ENCODE assay signal across 17 mouse cellular contexts in the genomic region with DNA sequence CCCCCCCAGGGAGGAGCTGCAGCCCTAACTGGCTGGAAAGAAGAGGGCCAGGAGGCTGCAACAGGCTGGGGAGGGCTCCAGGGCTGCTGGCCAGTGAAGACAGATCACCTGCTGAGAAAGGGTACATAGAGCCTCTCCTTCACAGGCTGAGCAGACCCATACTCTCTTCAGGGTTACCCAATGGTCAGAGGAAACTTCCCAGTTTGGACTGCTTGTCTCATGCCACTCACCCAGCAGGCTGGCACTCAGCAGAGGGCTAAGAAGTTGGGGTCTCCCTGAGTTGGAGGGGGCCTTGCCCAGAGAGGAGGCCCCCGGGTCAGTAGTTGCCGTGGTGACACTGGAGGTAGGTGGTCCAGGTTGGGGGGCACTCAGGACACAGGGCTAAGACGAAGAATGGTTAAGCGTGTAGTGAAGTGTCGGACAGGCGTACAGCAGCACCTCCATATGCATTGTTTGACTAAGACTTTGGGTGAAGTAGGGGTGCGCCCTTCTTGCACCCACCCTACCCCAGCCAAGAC. TPM values are rescaled to one million over a fixed set of nuclear protein-coding genes. Genes with fewer than 3 reads are reported as not detected.
DNase-seq lines count a peak whose midpoint lies in the region; ATAC-seq and TF ChIP-seq lines count a peak whose summit lies in the region.
"Had no signal": no experiment of that assay in that cellular context is flagged by ENCODE, and none has a peak within 500 bp of the region (broad histone marks: within the 10 kb centered on the region; RNA-seq: fewer than 3 reads in every experiment).

No protein-coding gene starts in this region.

- H3K36me3 ChIP-seq in forebrain, embryonic 10.5 days (replicated peaks): peaks cover 86% of the 10 kb centered on the region
- peaks cover 82% of the 10 kb centered on the region for H3K36me3 ChIP-seq in forebrain, embryonic 14.5 days (ENCODE audit: control insufficient read depth, insufficient read depth, low read length)
- H3K36me3 ChIP-seq in intestine, embryonic 14.5 days (ENCODE audit: control insufficient read depth, insufficient read depth, low read length): peaks cover 76% of the 10 kb centered on the region
- peaks cover 56% of the 10 kb centered on the region for H3K36me3 ChIP-seq in intestine, embryonic 15.5 days
- peaks cover 70 to 84% of the 10 kb centered on the region in 2 experiments for H3K36me3 ChIP-seq in CH12.LX (replicated peaks in 1 of 2; ENCODE audit: control insufficient read depth in 1 of 2, insufficient read depth in 1 of 2, low read length in 1 of 2)
- H3K36me3 ChIP-seq in embryonic facial prominence, embryonic 13.5 days: peaks cover 83% of the 10 kb centered on the region

- no peaks in the 10 kb centered on the region for H3K9me3 ChIP-seq in forebrain, embryonic 10.5 days
- H3K9me3 ChIP-seq in forebrain, embryonic 14.5 days (replicated peaks; ENCODE audit: control insufficient read depth, low read length): no peaks in the 10 kb centered on the region
- no peaks in the 10 kb centered on the region for H3K9me3 ChIP-seq in intestine, embryonic 14.5 days (ENCODE audit: control insufficient read depth, low read length)
- no peaks in the 10 kb centered on the region for H3K9me3 ChIP-seq in intestine, embryonic 15.5 days
- H3K9me3 ChIP-seq in CH12.LX (replicated peaks; ENCODE audit: low read length): peaks cover 2% of the 10 kb centered on the region
- H3K9me3 ChIP-seq in embryonic facial prominence, embryonic 13.5 days: no peaks in the 10 kb centered on the region
- H3K9me3 ChIP-seq: midbrain, embryonic 15.5 days had no signal

- no peak overlapping the region for H3K27ac ChIP-seq in forebrain, embryonic 10.5 days
- no peak overlapping the region for H3K27ac ChIP-seq in forebrain, embryonic 14.5 days (ENCODE audit: low read depth, low read length)
- H3K27ac ChIP-seq in intestine, embryonic 14.5 days (ENCODE audit: low read depth): 0 out of 2 replicates have a peak overlapping the region, but pooled peaks have one; percentile 16
- H3K27ac ChIP-seq in intestine, embryonic 15.5 days: no peak overlapping the region
- no peak overlapping the region for H3K27ac ChIP-seq in CH12.LX (ENCODE audit: insufficient read depth, low read depth)
- peak overlapping the region; percentile 45; the same call in 1 of the 2 replicates for H3K27ac ChIP-seq in embryonic facial prominence, embryonic 13.5 days
- H3K27ac ChIP-seq: midbrain, embryonic 15.5 days had no signal

- peak overlapping the region; percentile 7; the same call in 1 of the 2 replicates for H3K4me3 ChIP-seq in forebrain, embryonic 10.5 days
- H3K4me3 ChIP-seq in forebrain, embryonic 14.5 days (ENCODE audit: low read depth, low read length): no peak overlapping the region
- H3K4me3 ChIP-seq in intestine, embryonic 14.5 days (ENCODE audit: low read depth, low read length): no peak overlapping the region
- H3K4me3 ChIP-seq in intestine, embryonic 15.5 days (replicated peaks): no peak overlapping the region
- H3K4me3 ChIP-seq in CH12.LX (replicated peaks in 1 of 3; ENCODE audit: low read depth in 2 of 3, low read length in 2 of 3, poor library complexity in 1 of 3): no peak overlapping the region
- no peak overlapping the region for H3K4me3 ChIP-seq in embryonic facial prominence, embryonic 13.5 days
- H3K4me3 ChIP-seq: midbrain, embryonic 15.5 days had no signal

- DNase-seq in forebrain, embryonic 10.5 days (ENCODE audit: extremely low spot score, low spot score): no peak
- no peak for DNase-seq in forebrain, embryonic 14.5 days (ENCODE audit: low spot score)
- DNase-seq in intestine, embryonic 14.5 days (ENCODE audit: low spot score): no peak
- no peak for DNase-seq in CH12.LX (ENCODE audit: extremely low read depth)
- no peak for DNase-seq in B cell, adult 2 months
- DNase-seq: adrenal gland, postnatal 25 days; heart, postnatal 4 days; kidney, adult 18-20 months; kidney, postnatal 14 days; left cerebral cortex, postnatal 4 days; lung, adult 18-20 months; lung, postnatal 36 days; right cerebral cortex, adult 18-20 months; thymus, adult 18-20 months had no signal

- peaks cover 43% of the 10 kb centered on the region for H3K4me1 ChIP-seq in forebrain, embryonic 10.5 days
- peaks cover 17% of the 10 kb centered on the region for H3K4me1 ChIP-seq in forebrain, embryonic 14.5 days (ENCODE audit: control insufficient read depth, insufficient read depth, low read length)
- H3K4me1 ChIP-seq in intestine, embryonic 14.5 days (replicated peaks; ENCODE audit: control insufficient read depth, insufficient read depth, low read length): peaks cover 20% of the 10 kb centered on the region
- peaks cover 41% of the 10 kb centered on the region for H3K4me1 ChIP-seq in intestine, embryonic 15.5 days (replicated peaks)
- peaks cover 13 to 17% of the 10 kb centered on the region in 2 experiments for H3K4me1 ChIP-seq in CH12.LX (ENCODE audit: control insufficient read depth in 1 of 2, insufficient read depth in 2 of 2)
- peaks cover 44% of the 10 kb centered on the region for H3K4me1 ChIP-seq in embryonic facial prominence, embryonic 13.5 days

- ATAC-seq in forebrain, embryonic 14.5 days: no peak
- no peak for ATAC-seq in intestine, embryonic 14.5 days (replicated peaks; ENCODE audit: low FRiP score, low TSS enrichment, low read depth)
- no peak for ATAC-seq in intestine, embryonic 15.5 days
- ATAC-seq in embryonic facial prominence, embryonic 13.5 days (ENCODE audit: insufficient number of reproducible peaks, insufficient read depth, low FRiP score, low TSS enrichment, low read depth): no peak
- ATAC-seq: midbrain, embryonic 15.5 days had no signal

- TF ChIP-seq RAD21 in CH12.LX (IDR thresholded peaks at IDR 0.05; ENCODE audit: low read depth, low read length): no peak

- no peaks in the 10 kb centered on the region for H3K27me3 ChIP-seq in forebrain, embryonic 10.5 days (ENCODE audit: poor library complexity, severe bottlenecking)
- no peaks in the 10 kb centered on the region for H3K27me3 ChIP-seq in forebrain, embryonic 14.5 days (replicated peaks; ENCODE audit: control insufficient read depth, insufficient read depth, low read length)
- H3K27me3 ChIP-seq in intestine, embryonic 14.5 days (replicated peaks; ENCODE audit: control insufficient read depth, insufficient read depth, low read length): no peaks in the 10 kb centered on the region
- no peaks in the 10 kb centered on the region for H3K27me3 ChIP-seq in intestine, embryonic 15.5 days (replicated peaks)
- H3K27me3 ChIP-seq in CH12.LX (replicated peaks): no peaks in the 10 kb centered on the region
- no peaks in the 10 kb centered on the region for H3K27me3 ChIP-seq in embryonic facial prominence, embryonic 13.5 days
- H3K27me3 ChIP-seq: midbrain, embryonic 15.5 days had no signal

- TF ChIP-seq CTCF in CH12.LX (conservative IDR thresholded peaks at IDR 0.05 in 1 of 2, IDR thresholded peaks at IDR 0.05 in 1 of 2; ENCODE audit: low read depth in 2 of 2, low read length in 2 of 2): no peak

- dilution Hi-C loops in CH12.LX (cut with MboI; ENCODE audit: extremely low pct_ligation_motif_present, extremely low pct_unique_long_range_greater_than_20kb, low sequenced_read_pairs): no loop called here

- TF ChIP-seq POLR2A in CH12.LX (IDR thresholded peaks at IDR 0.05; ENCODE audit: low read depth, low read length): no peak

- in situ Hi-C loops in CH12.LX (cut with MboI; ENCODE audit: low pct_ligation_motif_present, low pct_unique_long_range_greater_than_20kb, low sequenced_read_pairs): no loop called here

- no peak overlapping the region for H3K9ac ChIP-seq in forebrain, embryonic 14.5 days (ENCODE audit: low read length)
- no peak overlapping the region for H3K9ac ChIP-seq in intestine, embryonic 14.5 days (ENCODE audit: low read length)
- H3K9ac ChIP-seq in intestine, embryonic 15.5 days: no peak overlapping the region
- H3K9ac ChIP-seq in CH12.LX (ENCODE audit: insufficient read depth, low read depth): no peak overlapping the region
- H3K9ac ChIP-seq in embryonic facial prominence, embryonic 13.5 days: no peak overlapping the region
- H3K9ac ChIP-seq: midbrain, embryonic 15.5 days had no signal

- WGBS in forebrain, embryonic 10.5 days: 93% methylated on average over 7 of the region's 7 CpGs
- 90% methylated on average over 7 of the region's 7 CpGs for WGBS in forebrain, embryonic 14.5 days
- WGBS in intestine, embryonic 14.5 days: 93% methylated on average over 7 of the region's 7 CpGs
- 90% methylated on average over 7 of the region's 7 CpGs for WGBS in intestine, embryonic 15.5 days
- WGBS in embryonic facial prominence, embryonic 13.5 days: 89% methylated on average over 7 of the region's 7 CpGs

- H3K79me2 ChIP-seq in CH12.LX (replicated peaks; ENCODE audit: control insufficient read depth, extremely low read depth, insufficient read depth, poor library complexity, severe bottlenecking): peaks cover 16% of the 10 kb centered on the region

- TF ChIP-seq EP300 in CH12.LX (IDR thresholded peaks at IDR 0.05; ENCODE audit: low read length): no peak

- no peak overlapping the region for H3K4me2 ChIP-seq in forebrain, embryonic 14.5 days (ENCODE audit: low read length)
- H3K4me2 ChIP-seq in intestine, embryonic 14.5 days (ENCODE audit: low read length): no peak overlapping the region
- no peak overlapping the region for H3K4me2 ChIP-seq in intestine, embryonic 15.5 days (replicated peaks)
- H3K4me2 ChIP-seq in CH12.LX (ENCODE audit: insufficient read depth, low read depth, poor library complexity, severe bottlenecking): no peak overlapping the region
- H3K4me2 ChIP-seq in embryonic facial prominence, embryonic 13.5 days: no peak overlapping the region
- H3K4me2 ChIP-seq: midbrain, embryonic 15.5 days had no signal

RNA-seq across cellular contexts. Expression of gene Mbd6, which starts 4.7 kb away (rescaled TPM):
- polyA plus RNA-seq in forebrain, embryonic 10.5 days (2016; fragmentation: Nextera tagmentation; extraction: Ambion mirVana): 9.1 and 11.4 TPM in 2 replicates
- 8.4 and 11.2 TPM in 2 replicates for polyA plus RNA-seq in forebrain, embryonic 14.5 days (2014; fragmentation: Nextera tagmentation; extraction: Ambion mirVana)
- polyA plus RNA-seq in intestine, embryonic 14.5 days (2014; fragmentation: Nextera tagmentation; extraction: Ambion mirVana): 19.2 and 20.6 TPM in 2 replicates
- polyA plus RNA-seq in intestine, embryonic 15.5 days (2015; fragmentation: Nextera tagmentation; extraction: Ambion mirVana): 13.1 and 15.7 TPM in 2 replicates
- total RNA-seq in CH12.LX (2012; rRNA removed) (2.7 and 3.3 TPM in 2 replicates), CH12.LX (2014; rRNA removed) (0.51 and 0.74 TPM in 2 replicates)
- polyA plus RNA-seq in CH12.LX (2012; ENCODE audit: insufficient read length, low read depth): 16.5 and 17.7 TPM in 2 replicates
- polyA plus RNA-seq in embryonic facial prominence, embryonic 13.5 days (2015; fragmentation: Nextera tagmentation; extraction: Ambion mirVana): 14.9 and 19.2 TPM in 2 replicates

RNA-seq across cellular contexts. Expression of gene Dctn2, which starts 18.0 kb away (rescaled TPM):
- polyA plus RNA-seq in forebrain, embryonic 10.5 days (2016; fragmentation: Nextera tagmentation; extraction: Ambion mirVana): 192 and 206 TPM in 2 replicates
- 286 and 300 TPM in 2 replicates for polyA plus RNA-seq in forebrain, embryonic 14.5 days (2014; fragmentation: Nextera tagmentation; extraction: Ambion mirVana)
- polyA plus RNA-seq in intestine, embryonic 14.5 days (2014; fragmentation: Nextera tagmentation; extraction: Ambion mirVana): 157 and 166 TPM in 2 replicates
- polyA plus RNA-seq in intestine, embryonic 15.5 days (2015; fragmentation: Nextera tagmentation; extraction: Ambion mirVana): 150 and 154 TPM in 2 replicates
- total RNA-seq in CH12.LX (2012; rRNA removed) (88.5 and 91.9 TPM in 2 replicates), CH12.LX (2014; rRNA removed) (66.3 and 67.3 TPM in 2 replicates)
- 79.1 and 94.1 TPM in 2 replicates for polyA plus RNA-seq in CH12.LX (2012; ENCODE audit: insufficient read length, low read depth)
- 187 and 199 TPM in 2 replicates for polyA plus RNA-seq in embryonic facial prominence, embryonic 13.5 days (2015; fragmentation: Nextera tagmentation; extraction: Ambion mirVana)

RNA-seq across cellular contexts. Expression of gene Kif5a, which starts 21.0 kb away (rescaled TPM):
- polyA plus RNA-seq in forebrain, embryonic 10.5 days (2016; fragmentation: Nextera tagmentation; extraction: Ambion mirVana): 6.6 and 7.9 TPM in 2 replicates
- polyA plus RNA-seq in forebrain, embryonic 14.5 days (2014; fragmentation: Nextera tagmentation; extraction: Ambion mirVana): 47.6 and 68.8 TPM in 2 replicates
- polyA plus RNA-seq in intestine, embryonic 14.5 days (2014; fragmentation: Nextera tagmentation; extraction: Ambion mirVana): 9.2 and 10.6 TPM in 2 replicates
- polyA plus RNA-seq in intestine, embryonic 15.5 days (2015; fragmentation: Nextera tagmentation; extraction: Ambion mirVana): 5.9 and 6.4 TPM in 2 replicates
- 1.3 and 2.1 TPM in 2 replicates for total RNA-seq in CH12.LX (2012; rRNA removed)
- total RNA-seq in CH12.LX (2014; rRNA removed): not detected in 2 replicates
- 0.14 and 0.46 TPM in 2 replicates for polyA plus RNA-seq in CH12.LX (2012; ENCODE audit: insufficient read length, low read depth)
- polyA plus RNA-seq in embryonic facial prominence, embryonic 13.5 days (2015; fragmentation: Nextera tagmentation; extraction: Ambion mirVana): 6.7 and 8.1 TPM in 2 replicates

RNA-seq across cellular contexts. Expression of gene Mars, which starts 27.4 kb away (rescaled TPM):
- 191 and 202 TPM in 2 replicates for polyA plus RNA-seq in forebrain, embryonic 10.5 days (2016; fragmentation: Nextera tagmentation; extraction: Ambion mirVana)
- 124 and 135 TPM in 2 replicates for polyA plus RNA-seq in forebrain, embryonic 14.5 days (2014; fragmentation: Nextera tagmentation; extraction: Ambion mirVana)
- polyA plus RNA-seq in intestine, embryonic 14.5 days (2014; fragmentation: Nextera tagmentation; extraction: Ambion mirVana): 123 and 124 TPM in 2 replicates
- polyA plus RNA-seq in intestine, embryonic 15.5 days (2015; fragmentation: Nextera tagmentation; extraction: Ambion mirVana): 113 and 129 TPM in 2 replicates
- 224 and 234 TPM in 2 replicates for total RNA-seq in CH12.LX (2012; rRNA removed)
- 110 and 143 TPM in 2 replicates for total RNA-seq in CH12.LX (2014; rRNA removed)
- polyA plus RNA-seq in CH12.LX (2012; ENCODE audit: insufficient read length, low read depth): 161 and 177 TPM in 2 replicates
- polyA plus RNA-seq in embryonic facial prominence, embryonic 13.5 days (2015; fragmentation: Nextera tagmentation; extraction: Ambion mirVana): 113 and 128 TPM in 2 replicates

RNA-seq across cellular contexts. Expression of gene Arhgap9, which starts 37.6 kb away (rescaled TPM):
- 1.5 and 1.7 TPM in 2 replicates for polyA plus RNA-seq in forebrain, embryonic 10.5 days (2016; fragmentation: Nextera tagmentation; extraction: Ambion mirVana)
- 0.70 and 1.2 TPM in 2 replicates for polyA plus RNA-seq in forebrain, embryonic 14.5 days (2014; fragmentation: Nextera tagmentation; extraction: Ambion mirVana)
- polyA plus RNA-seq in intestine, embryonic 14.5 days (2014; fragmentation: Nextera tagmentation; extraction: Ambion mirVana): 4.2 and 4.4 TPM in 2 replicates
- 6.1 and 6.7 TPM in 2 replicates for polyA plus RNA-seq in intestine, embryonic 15.5 days (2015; fragmentation: Nextera tagmentation; extraction: Ambion mirVana)
- total RNA-seq in CH12.LX (2012; rRNA removed): 32.5 and 33.7 TPM in 2 replicates
- 32.4 and 34.0 TPM in 2 replicates for total RNA-seq in CH12.LX (2014; rRNA removed)
- 42.4 and 44.7 TPM in 2 replicates for polyA plus RNA-seq in CH12.LX (2012; ENCODE audit: insufficient read length, low read depth)
- 3.1 and 3.4 TPM in 2 replicates for polyA plus RNA-seq in embryonic facial prominence, embryonic 13.5 days (2015; fragmentation: Nextera tagmentation; extraction: Ambion mirVana)

Comparison
In these comparisons a context has a peak if more than half of its experiments do, and no peak if none do; other contexts are left out.
1. H3K27ac ChIP-seq: peak in intestine, embryonic 14.5 days (single experiment) and embryonic facial prominence, embryonic 13.5 days (single experiment); none in forebrain, embryonic 10.5 days (single experiment), forebrain, embryonic 14.5 days (single experiment), intestine, embryonic 15.5 days (single experiment) and CH12.LX (single experiment).